Mouse (Mus musculus) CD4-positive, CD25-positive, alpha-beta regulatory T cell, adult 4 months (primary cell): ENCODE results near the gene Plpp2. TPM values are rescaled to one million over a fixed set of nuclear protein-coding genes. Genes with fewer than 3 reads are reported as not detected.
A peak's percentile ranks its signal among the peaks of the same experiment; 100 is the strongest.

ENCODE experiments used
- ATAC-seq: one replicate; pipeline ENCODE4 v1.8.0; 2017
- polyA plus RNA-seq, 2 experiments: library from polyadenylated mRNA; unstranded; fragments of 100-300 nt; shearing (Covaris generic); gene quantifications; one replicate each; pipeline ENCODE4 v1.2.1; 2017

Plpp2 gene
- polyA plus RNA-seq, 2 experiments from 2014 or later = 2.8 to 3.8 TPM

GRCm38 (mm10) chr10:79548971-79549723 is 15.6 kb upstream of the Plpp2 start:
- ATAC-seq = no peak

- no peak for ATAC-seq
Measured at GRCm38 (mm10) chr10:79548546-79548945, 14.9 kb upstream of the Plpp2 start.

GRCm38 (mm10) chr10:79547148-79547675 is 13.6 kb upstream of the Plpp2 start:
- ATAC-seq = no peak

GRCm38 (mm10) chr10:79546483-79546882 is 12.9 kb upstream of the Plpp2 start:
- no peak for ATAC-seq

DNA sequence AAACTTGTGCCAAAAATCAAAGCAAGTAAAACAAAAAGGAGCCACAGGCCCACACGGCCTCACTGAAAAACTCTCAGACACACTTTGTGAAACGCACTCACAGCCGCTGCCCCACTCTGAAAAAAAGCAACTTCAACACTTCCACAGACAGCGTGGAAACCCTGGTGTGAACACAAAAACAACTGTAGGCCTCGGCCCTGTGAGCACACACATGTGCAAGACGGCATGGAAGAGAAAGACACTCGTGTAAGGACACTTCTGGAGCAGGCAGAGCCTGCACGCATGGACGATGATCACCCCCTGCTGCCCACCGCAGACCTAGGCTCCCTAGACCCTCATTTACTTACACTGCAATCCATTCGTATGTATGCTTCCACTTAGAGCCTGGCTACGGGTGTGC is 12.3 kb upstream of the Plpp2 start:
- ATAC-seq = no peak

- ATAC-seq = no peak
Measured at GRCm38 (mm10) chr10:79544631-79545030, 11.0 kb upstream of the Plpp2 start.

- ATAC-seq = no peak
Measured at GRCm38 (mm10) chr10:79543884-79544597, 10.4 kb upstream of the Plpp2 start.

- no peak for ATAC-seq
Measured at GRCm38 (mm10) chr10:79542171-79542570, 8.6 kb upstream of the Plpp2 start.

DNA sequence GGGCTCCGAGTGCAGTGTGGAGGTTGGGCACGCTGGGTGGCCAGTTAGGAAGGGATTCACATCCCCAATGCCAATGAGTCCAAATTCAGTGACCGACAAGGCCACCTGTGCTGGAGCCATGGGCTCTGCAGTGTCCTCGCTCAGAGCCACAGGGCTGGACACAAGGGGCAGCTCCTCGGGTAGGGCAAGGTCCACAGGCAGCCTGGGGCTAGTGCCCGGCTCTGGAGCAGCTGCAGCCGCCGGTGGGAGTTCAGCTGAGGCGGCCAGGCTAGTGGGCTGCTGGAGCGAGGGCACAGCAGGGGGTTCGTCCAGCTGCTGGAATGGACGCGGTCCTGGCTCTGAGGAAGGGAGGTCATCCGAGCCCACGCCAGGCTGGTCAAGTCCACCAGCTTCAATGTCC is 7.9 kb upstream of the Plpp2 start:
- ATAC-seq = no peak

DNA sequence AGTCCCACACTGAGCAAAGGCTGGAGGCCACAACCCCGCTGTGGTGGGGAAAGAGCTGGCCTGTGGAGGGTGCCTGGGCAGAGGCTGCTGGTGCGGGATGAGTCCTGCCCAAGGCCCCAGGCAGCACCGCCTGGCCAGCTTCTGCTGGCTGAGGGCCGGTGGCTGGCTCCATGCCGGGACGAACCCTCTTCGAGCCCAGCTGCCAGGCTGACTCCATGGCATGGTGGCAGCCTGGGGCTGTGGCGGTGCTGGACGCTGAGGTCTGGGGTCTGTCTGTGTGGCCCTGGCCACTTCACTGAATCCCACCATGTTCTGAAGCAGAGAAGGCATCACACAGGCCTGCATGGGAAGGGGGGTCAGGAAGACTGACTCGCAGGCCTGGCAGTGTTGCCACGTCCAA is 7.2 kb upstream of the Plpp2 start:
- no peak for ATAC-seq

GRCm38 (mm10) chr10:79539701-79540495 is 6.3 kb upstream of the Plpp2 start:
- no peak for ATAC-seq

DNA sequence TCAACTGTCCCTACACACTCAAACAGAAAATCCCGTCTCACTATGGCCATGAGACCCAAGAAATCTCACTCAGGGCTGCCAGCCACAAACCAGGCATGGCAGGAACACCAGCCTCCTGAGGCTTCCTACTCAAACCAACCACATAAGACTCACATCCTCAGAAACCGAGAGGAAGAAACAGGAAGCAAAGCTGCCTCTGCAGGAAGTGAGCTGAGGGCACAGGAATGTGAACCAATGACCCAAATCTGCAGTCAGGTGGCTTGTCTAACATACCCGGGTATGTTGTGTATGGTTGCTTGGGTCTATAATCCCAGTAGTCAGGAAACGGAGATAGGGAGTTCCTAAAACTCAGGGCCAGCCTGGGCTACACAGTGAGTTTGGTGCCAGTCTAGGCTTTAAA is 5.3 kb upstream of the Plpp2 start:
- no peak for ATAC-seq

GRCm38 (mm10) chr10:79538323-79538722 is 4.7 kb upstream of the Plpp2 start:
- no peak for ATAC-seq

DNA sequence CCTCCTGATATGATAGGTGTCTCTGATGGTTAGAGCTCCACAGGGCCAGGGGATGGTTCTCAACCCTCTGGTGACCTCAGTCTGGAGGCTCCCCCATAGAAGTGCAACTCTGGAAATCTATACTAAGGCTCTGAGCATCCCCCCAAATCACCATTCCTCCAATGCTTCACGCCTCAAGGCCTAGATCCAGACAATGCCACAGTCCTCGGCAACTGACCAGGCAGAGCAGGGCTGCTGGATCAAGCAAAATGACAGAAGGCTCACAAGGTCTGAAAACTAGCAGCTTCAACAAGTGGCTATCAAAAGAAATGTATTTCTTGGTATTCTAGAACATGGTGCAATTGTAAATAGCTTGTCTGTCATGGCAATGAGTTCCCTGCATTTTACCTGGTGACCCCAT is 4.2 kb upstream of the Plpp2 start:
- no peak for ATAC-seq

DNA sequence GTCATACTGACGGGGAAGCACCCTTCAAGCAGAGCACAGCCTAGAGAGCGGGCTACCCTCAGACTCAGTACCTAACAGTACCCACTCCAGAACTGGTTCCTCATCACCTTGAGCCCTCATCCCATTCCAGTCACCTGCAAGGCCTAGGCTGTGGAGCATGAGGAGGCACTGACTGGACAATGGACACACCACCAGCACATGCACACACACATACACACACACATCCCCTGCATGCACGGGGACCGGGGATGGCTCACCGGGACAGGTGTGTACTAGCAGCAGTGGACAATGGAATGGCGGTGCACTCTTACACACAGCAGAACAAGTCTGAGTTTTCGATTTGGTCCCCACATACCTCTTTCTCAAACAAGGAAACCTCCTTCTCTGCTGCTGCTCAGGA is 3.7 kb upstream of the Plpp2 start:
- no peak for ATAC-seq

- ATAC-seq = no peak
Measured at GRCm38 (mm10) chr10:79536461-79537080, 3.0 kb upstream of the Plpp2 start.

- ATAC-seq = no peak
Measured at GRCm38 (mm10) chr10:79535431-79535830, 1.8 kb upstream of the Plpp2 start.

- no peak for ATAC-seq
Measured at GRCm38 (mm10) chr10:79534426-79534825, 830 bp upstream of the Plpp2 start.

- peak; percentile 13 for ATAC-seq
Measured at GRCm38 (mm10) chr10:79532678-79533077, 918 bp downstream of the Plpp2 start.

GRCm38 (mm10) chr10:79531593-79531992 is 2.0 kb downstream of the Plpp2 start:
- no peak for ATAC-seq

- no peak for ATAC-seq
Measured at GRCm38 (mm10) chr10:79530721-79531120, 2.9 kb downstream of the Plpp2 start.

DNA sequence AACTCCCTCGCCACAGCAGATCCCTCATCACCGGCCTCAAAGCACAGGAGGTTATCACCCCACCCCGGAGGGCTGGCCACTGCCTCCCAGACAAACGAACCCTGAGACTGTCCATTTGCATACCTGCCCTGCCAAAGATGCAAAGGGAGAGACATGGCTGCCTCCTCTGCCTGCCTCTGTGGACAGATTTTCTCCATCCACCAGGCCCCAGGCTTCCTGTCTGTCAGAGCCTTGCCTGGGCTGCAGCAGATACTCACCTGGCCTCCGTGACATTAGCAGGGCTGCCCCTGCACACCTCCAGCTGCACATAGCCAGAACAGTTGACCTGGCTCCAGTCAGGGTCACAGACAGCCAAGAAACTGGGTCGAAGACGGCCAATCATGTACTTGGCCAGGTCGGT is 3.4 kb downstream of the Plpp2 start:
- no peak for ATAC-seq

GRCm38 (mm10) chr10:79528081-79528480 is 5.5 kb downstream of the Plpp2 start:
- no peak for ATAC-seq
